Mouse (Mus musculus): ENCODE data around the gene Gm20458. TPM values are rescaled to one million over a fixed set of nuclear protein-coding genes. Genes with fewer than 3 reads are reported as not detected.
A peak's percentile ranks its signal among the peaks of the same experiment; 100 is the strongest.

The Gm20458 gene
- polyA plus RNA-seq, 1 experiment from 2014 or later = 19.2 TPM

DNA sequence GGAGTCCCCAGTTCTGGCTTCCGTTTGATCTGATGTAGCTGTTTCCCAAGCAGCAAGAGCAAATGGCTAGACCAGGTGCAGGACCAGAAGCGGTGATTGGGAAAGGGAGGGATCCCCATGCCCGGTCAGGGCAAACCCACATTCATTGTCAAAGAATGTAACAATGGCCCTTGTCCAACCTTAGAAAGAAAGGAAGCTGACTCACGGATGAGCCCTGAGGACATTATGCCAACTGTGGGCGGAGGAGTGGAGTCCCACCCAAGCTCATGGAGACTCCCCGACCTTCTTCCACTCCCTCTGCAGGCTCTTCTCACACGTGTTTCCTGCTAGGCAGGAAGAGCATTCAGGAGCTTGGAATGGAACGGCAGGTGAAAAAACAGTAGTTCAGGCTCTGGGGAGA lies 52.6 kb downstream of the Gm20458 start:
- H3K36me3 ChIP-seq (ENCODE audit: control insufficient read depth, insufficient read depth, low read length) = no peaks in the 10 kb centered on the region
- H3K27ac ChIP-seq (ENCODE audit: low read length) = no peak overlapping the region
- ATAC-seq (ENCODE audit: insufficient read depth, low FRiP score) = no peak
- H3K4me2 ChIP-seq (ENCODE audit: low read depth, low read length) = no peak overlapping the region
- no peaks in the 10 kb centered on the region for H3K27me3 ChIP-seq (ENCODE audit: control insufficient read depth, insufficient read depth, low read length)
- H3K9me3 ChIP-seq (replicated peaks; ENCODE audit: control insufficient read depth, low read length) = no peaks in the 10 kb centered on the region
- no peak overlapping the region for H3K4me3 ChIP-seq (replicated peaks; ENCODE audit: low read length)
- 71% methylated on average over 8 of the region's 8 CpGs for WGBS
- peaks cover 8% of the 10 kb centered on the region; the same call in 1 of the 2 replicates for H3K4me1 ChIP-seq (ENCODE audit: control insufficient read depth, insufficient read depth, low read length)
- no peak overlapping the region for H3K9ac ChIP-seq (ENCODE audit: low read length)

DNA sequence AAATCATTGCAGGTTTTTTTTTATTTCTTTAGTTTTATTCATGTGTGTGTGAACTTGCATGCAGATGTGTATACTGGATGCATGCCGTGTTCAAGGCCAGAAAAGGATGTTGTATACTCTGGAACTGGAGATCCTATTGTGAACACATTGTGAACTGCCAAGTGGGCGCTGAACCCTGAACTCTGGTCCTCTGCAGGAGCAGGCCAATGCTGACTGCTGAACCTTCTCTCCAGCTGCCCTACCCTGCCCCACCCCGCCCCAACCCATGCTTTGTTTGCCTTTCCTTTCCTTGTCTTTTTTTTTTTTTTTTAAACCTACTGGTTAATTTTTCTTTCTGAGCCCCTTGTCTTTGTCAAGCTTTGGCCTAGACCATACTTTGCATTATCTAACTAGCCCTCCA lies 54.1 kb downstream of the Gm20458 start:
- no peak overlapping the region for H3K9ac ChIP-seq (ENCODE audit: low read length)
- 61% methylated on average over 3 of the region's 3 CpGs for WGBS
- ATAC-seq (ENCODE audit: insufficient read depth, low FRiP score) = peak; percentile 48; the same call in 1 of the 2 replicates
- no peak overlapping the region for H3K4me2 ChIP-seq (ENCODE audit: low read depth, low read length)
- peaks cover 8% of the 10 kb centered on the region for H3K4me1 ChIP-seq (ENCODE audit: control insufficient read depth, insufficient read depth, low read length)
- H3K27ac ChIP-seq (ENCODE audit: low read length) = 0 out of 2 replicates have a peak overlapping the region, but pooled peaks have one; percentile 8
- no peaks in the 10 kb centered on the region for H3K9me3 ChIP-seq (replicated peaks; ENCODE audit: control insufficient read depth, low read length)
- no peaks in the 10 kb centered on the region for H3K27me3 ChIP-seq (ENCODE audit: control insufficient read depth, insufficient read depth, low read length)
- H3K36me3 ChIP-seq (ENCODE audit: control insufficient read depth, insufficient read depth, low read length) = no peaks in the 10 kb centered on the region
- no peak overlapping the region for H3K4me3 ChIP-seq (replicated peaks; ENCODE audit: low read length)

DNA sequence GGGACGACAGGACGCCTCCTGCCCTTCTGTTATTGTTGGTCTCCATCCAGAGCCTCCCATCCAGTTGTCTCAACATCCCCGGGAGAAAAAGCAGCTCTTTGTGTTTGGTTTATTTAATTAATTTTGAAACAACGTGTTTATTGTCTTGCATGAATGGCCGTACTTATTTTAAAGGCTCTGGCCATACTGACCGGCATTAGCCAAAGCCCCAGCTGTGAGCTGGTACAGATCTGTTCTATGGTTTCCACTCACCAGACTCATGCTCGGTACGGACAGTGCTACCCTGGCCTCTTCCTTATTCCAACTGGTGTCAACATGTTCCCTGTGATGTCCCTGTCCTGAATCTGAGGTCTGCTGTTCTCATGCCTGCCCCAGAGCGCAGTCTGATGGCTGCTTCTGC lies 55.1 kb downstream of the Gm20458 start:
- Histone ChIP-seq H3K9ac (ENCODE audit: low read length) (no peak overlapping the region), H3K27me3 (ENCODE audit: control insufficient read depth, insufficient read depth, low read length) (no peaks in the 10 kb centered on the region), H3K4me3 (replicated peaks; ENCODE audit: low read length) (no peak overlapping the region), H3K4me2 (ENCODE audit: low read depth, low read length) (no peak overlapping the region), H3K4me1 (ENCODE audit: control insufficient read depth, insufficient read depth, low read length) (peaks cover 8% of the 10 kb centered on the region), H3K9me3 (replicated peaks; ENCODE audit: control insufficient read depth, low read length) (no peaks in the 10 kb centered on the region), H3K27ac (ENCODE audit: low read length) (no peak overlapping the region), H3K36me3 (ENCODE audit: control insufficient read depth, insufficient read depth, low read length) (no peaks in the 10 kb centered on the region)
- no peak for ATAC-seq (ENCODE audit: insufficient read depth, low FRiP score)
- 74% methylated on average over 9 of the region's 9 CpGs for WGBS

DNA sequence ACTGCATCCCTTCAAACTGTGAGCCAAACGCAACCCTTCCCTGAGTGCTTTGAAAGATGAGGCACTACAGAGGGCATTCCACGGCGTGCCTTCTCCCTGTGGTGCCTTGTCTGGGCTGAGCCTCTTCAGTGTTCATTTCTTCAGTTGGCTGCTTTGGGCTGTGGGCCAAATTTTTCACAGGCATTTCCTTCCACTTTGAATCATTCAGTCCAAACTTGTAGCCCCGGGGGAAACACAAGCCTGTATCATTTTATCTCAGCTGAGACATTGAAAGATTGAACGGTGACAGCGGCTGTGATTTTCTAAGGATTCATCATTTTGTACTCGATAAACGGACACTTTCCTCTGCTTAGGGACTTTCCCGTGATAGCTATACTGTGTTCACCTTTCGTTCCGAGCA lies 55.8 kb downstream of the Gm20458 start:
- Histone ChIP-seq H3K4me1 (ENCODE audit: control insufficient read depth, insufficient read depth, low read length) (peaks cover 8% of the 10 kb centered on the region), H3K9me3 (replicated peaks; ENCODE audit: control insufficient read depth, low read length) (no peaks in the 10 kb centered on the region), H3K9ac (ENCODE audit: low read length) (no peak overlapping the region), H3K4me2 (ENCODE audit: low read depth, low read length) (no peak overlapping the region), H3K27ac (ENCODE audit: low read length) (no peak overlapping the region), H3K27me3 (ENCODE audit: control insufficient read depth, insufficient read depth, low read length) (no peaks in the 10 kb centered on the region), H3K36me3 (ENCODE audit: control insufficient read depth, insufficient read depth, low read length) (no peaks in the 10 kb centered on the region), H3K4me3 (replicated peaks; ENCODE audit: low read length) (no peak overlapping the region)
- 80% methylated on average over 11 of the region's 11 CpGs for WGBS
- no peak for ATAC-seq (ENCODE audit: insufficient read depth, low FRiP score)

DNA sequence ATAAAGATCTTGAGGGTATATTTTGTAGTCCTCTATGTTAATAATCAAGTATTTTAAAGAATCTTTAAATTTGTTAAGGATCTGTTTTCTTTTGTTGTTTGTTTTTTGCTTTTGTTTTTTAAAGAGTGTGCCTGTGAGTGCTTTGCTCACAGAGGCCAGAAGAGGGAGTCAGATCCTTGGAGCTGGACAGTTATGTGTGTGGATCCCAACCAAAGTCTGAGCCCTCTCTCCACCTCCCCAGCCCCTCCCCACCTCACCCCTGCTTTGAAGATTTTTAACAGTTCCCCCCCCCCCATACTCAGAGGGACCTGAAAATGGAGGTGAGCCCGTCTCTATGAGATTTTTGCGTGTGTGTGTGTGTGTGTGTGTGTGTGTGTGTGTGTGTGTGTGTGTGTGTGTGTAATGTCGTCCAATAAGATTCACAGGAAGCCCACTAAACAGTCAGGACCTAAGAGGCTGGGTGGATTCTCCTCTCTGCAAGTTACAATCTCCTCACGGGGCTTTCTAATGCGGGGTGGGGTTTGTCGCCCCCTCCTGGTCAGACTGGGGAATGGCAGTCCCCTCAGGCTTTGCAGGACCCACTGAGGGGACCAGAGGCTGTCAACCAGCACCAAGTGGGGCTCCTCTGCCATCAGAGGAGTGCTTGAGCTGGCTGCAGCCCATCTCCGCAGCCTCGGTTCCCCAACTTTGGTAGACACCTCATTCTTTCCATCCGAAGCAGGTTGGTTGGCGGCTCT lies 56.9 kb downstream of the Gm20458 start:
- H3K36me3 ChIP-seq (ENCODE audit: control insufficient read depth, insufficient read depth, low read length) = no peaks in the 10 kb centered on the region
- WGBS = 30% methylated on average over 9 of the region's 10 CpGs
- no peak for ATAC-seq (ENCODE audit: insufficient read depth, low FRiP score)

DNA sequence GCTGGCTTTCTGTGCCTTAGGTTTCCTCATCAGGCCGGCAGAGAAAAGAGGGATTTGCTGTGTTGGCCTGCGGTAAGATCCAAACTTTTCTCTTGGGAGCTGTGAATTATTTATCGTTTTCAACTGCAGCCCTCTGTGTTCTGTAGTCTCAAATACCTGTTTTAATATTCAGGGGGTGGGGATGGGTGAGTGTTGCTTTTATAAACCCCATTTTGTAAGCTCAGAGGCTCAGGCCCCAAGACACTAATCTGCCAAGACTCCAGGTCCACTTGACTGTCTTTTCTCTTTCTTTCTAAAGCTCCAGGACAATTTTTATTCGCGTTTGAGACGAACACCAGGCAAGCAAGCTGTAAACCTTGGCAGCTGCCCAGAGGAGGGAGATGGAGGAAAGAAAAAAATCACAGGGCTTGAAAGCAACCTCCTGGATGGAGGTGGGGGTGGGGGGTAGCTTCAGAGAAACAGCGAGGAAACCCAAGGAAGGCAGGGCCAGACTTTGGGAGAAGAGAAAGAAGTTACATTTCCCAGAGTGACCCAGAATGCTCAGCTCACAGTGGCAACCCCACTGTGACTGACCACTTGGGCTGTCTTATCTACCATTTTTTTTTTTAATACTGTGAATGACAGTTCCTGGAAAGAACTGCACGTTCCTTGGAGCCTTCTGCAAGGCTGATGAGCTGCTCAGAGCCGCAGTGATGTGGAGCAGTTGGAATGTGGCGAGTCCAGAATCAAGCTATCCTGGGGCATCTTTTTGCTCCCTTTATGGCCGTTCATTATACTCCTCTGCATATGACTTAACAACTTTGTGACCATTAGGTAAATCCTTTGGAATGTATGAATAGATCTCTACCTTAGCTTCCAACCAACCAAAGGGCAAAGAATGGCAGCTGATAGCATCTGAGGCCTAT lies 57.8 kb downstream of the Gm20458 start:
- peak; percentile 27; the same call in 1 of the 2 replicates for ATAC-seq (ENCODE audit: insufficient read depth, low FRiP score)
- H3K4me3 ChIP-seq (replicated peaks; ENCODE audit: low read length) = no peak overlapping the region
- H3K4me2 ChIP-seq (ENCODE audit: low read depth, low read length) = no peak overlapping the region
- WGBS = 35% methylated on average over 11 of the region's 11 CpGs
- H3K36me3 ChIP-seq (ENCODE audit: control insufficient read depth, insufficient read depth, low read length) = no peaks in the 10 kb centered on the region
- no peaks in the 10 kb centered on the region for H3K27me3 ChIP-seq (ENCODE audit: control insufficient read depth, insufficient read depth, low read length)
- H3K4me1 ChIP-seq (ENCODE audit: control insufficient read depth, insufficient read depth, low read length) = peaks cover 12% of the 10 kb centered on the region
- 0 out of 2 replicates have a peak overlapping the region, but pooled peaks have one; percentile 25 for H3K9ac ChIP-seq (ENCODE audit: low read length)
- H3K27ac ChIP-seq (ENCODE audit: low read length) = peak overlapping the region; percentile 87
- H3K9me3 ChIP-seq (replicated peaks; ENCODE audit: control insufficient read depth, low read length) = no peaks in the 10 kb centered on the region

More for the DNA sequence above, 56.9 kb downstream of the Gm20458 start:
- peak overlapping the region; percentile 87 for H3K27ac ChIP-seq (ENCODE audit: low read length)
- H3K27me3 ChIP-seq (ENCODE audit: control insufficient read depth, insufficient read depth, low read length) = no peaks in the 10 kb centered on the region
- no peak overlapping the region for H3K9ac ChIP-seq (ENCODE audit: low read length)
- no peak overlapping the region for H3K4me3 ChIP-seq (replicated peaks; ENCODE audit: low read length)
- H3K4me2 ChIP-seq (ENCODE audit: low read depth, low read length) = no peak overlapping the region
- H3K4me1 ChIP-seq (ENCODE audit: control insufficient read depth, insufficient read depth, low read length) = peaks cover 12% of the 10 kb centered on the region
- H3K9me3 ChIP-seq (replicated peaks; ENCODE audit: control insufficient read depth, low read length) = no peaks in the 10 kb centered on the region

DNA sequence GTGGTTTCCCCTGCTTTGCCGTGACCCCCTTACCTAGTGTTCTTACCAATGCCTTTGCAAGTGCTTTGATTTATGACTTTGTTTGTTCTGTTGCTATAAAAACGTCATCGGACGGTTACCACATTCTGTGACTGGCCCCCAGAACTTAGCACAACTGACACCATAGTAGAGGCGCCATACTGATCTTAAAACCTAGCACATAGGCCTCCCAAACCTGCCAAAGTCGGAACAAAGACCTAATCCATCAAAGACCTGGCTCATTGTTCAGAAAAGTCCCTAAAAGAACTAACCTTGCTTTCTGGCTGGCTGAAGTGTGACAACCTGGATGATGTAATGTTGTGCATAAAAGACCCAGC lies 58.4 kb downstream of the Gm20458 start:
- WGBS = 61% methylated on average over 6 of the region's 6 CpGs
- no peak overlapping the region for H3K4me2 ChIP-seq (ENCODE audit: low read depth, low read length)
- no peak overlapping the region for H3K4me3 ChIP-seq (replicated peaks; ENCODE audit: low read length)
- no peaks in the 10 kb centered on the region for H3K27me3 ChIP-seq (ENCODE audit: control insufficient read depth, insufficient read depth, low read length)
- ATAC-seq (ENCODE audit: insufficient read depth, low FRiP score) = no peak
- H3K4me1 ChIP-seq (ENCODE audit: control insufficient read depth, insufficient read depth, low read length) = peaks cover 12% of the 10 kb centered on the region
- H3K27ac ChIP-seq (ENCODE audit: low read length) = peak overlapping the region; percentile 87
- no peak overlapping the region for H3K9ac ChIP-seq (ENCODE audit: low read length)
- no peaks in the 10 kb centered on the region for H3K36me3 ChIP-seq (ENCODE audit: control insufficient read depth, insufficient read depth, low read length)
- no peaks in the 10 kb centered on the region for H3K9me3 ChIP-seq (replicated peaks; ENCODE audit: control insufficient read depth, low read length)

DNA sequence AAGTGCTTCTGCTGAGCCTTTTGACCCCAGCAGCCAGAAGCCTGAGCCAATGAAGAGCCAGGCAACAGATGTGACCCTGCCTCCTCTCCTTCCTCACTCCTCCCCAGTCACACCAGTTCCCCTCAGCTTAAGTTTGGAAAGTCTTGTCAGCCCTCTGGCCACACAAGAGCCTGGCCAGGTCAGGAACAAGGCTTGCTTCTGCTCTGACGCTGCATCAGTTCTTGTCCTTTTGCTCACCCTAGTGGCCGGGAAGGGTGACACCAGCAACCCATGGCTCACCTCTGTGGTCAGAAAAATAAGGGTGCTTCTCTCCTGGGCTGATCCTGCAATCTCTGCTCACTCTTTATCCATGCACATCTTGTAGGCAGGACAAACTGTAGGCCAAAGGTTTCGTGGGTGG lies 60.0 kb downstream of the Gm20458 start:
- ATAC-seq (ENCODE audit: insufficient read depth, low FRiP score) = peak; percentile 67
- no peak overlapping the region for H3K4me3 ChIP-seq (replicated peaks; ENCODE audit: low read length)
- WGBS = 23% methylated on average over 3 of the region's 3 CpGs

DNA sequence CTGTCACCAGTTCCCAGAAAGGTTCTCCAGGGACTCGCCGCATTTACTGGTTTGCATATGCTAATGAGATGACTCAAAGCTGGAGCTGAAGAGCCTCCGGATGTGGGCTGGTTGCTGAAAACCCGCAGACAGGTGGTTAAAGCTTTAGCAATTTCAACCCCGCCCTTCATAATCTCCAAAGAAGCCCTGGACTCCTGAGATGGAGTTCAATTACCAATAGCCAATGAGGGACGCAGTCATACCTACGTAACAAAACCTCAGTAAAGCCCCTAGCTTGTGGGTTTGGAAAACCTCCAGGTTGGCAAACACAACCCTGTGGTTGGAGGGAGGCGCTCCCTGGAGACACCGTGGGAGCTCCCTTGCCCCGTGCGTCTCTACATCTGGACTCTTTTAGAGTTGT lies 61.1 kb downstream of the Gm20458 start:
- Histone ChIP-seq H3K4me3 (replicated peaks; ENCODE audit: low read length) (0 out of 2 replicates have a peak overlapping the region, but pooled peaks have one; percentile 3), H3K9me3 (replicated peaks; ENCODE audit: control insufficient read depth, low read length) (no peaks in the 10 kb centered on the region; the same call in 1 of the 2 replicates), H3K36me3 (ENCODE audit: control insufficient read depth, insufficient read depth, low read length) (no peaks in the 10 kb centered on the region), H3K27ac (ENCODE audit: low read length) (peak overlapping the region; percentile 29; the same call in 1 of the 2 replicates), H3K4me1 (ENCODE audit: control insufficient read depth, insufficient read depth, low read length) (peaks cover 7% of the 10 kb centered on the region), H3K4me2 (ENCODE audit: low read depth, low read length) (peak overlapping the region; percentile 17; the same call in 1 of the 2 replicates), H3K27me3 (ENCODE audit: control insufficient read depth, insufficient read depth, low read length) (no peaks in the 10 kb centered on the region), H3K9ac (ENCODE audit: low read length) (no peak overlapping the region)
- ATAC-seq (ENCODE audit: insufficient read depth, low FRiP score) = 0 out of 2 replicates have a peak, but pooled peaks have one; percentile 42
- 11% methylated on average over 11 of the region's 11 CpGs for WGBS

More for the DNA sequence above, 60.0 kb downstream of the Gm20458 start:
- Histone ChIP-seq H3K9me3 (replicated peaks; ENCODE audit: control insufficient read depth, low read length) (no peaks in the 10 kb centered on the region), H3K9ac (ENCODE audit: low read length) (no peak overlapping the region), H3K36me3 (ENCODE audit: control insufficient read depth, insufficient read depth, low read length) (no peaks in the 10 kb centered on the region), H3K27ac (ENCODE audit: low read length) (no peak overlapping the region), H3K4me1 (ENCODE audit: control insufficient read depth, insufficient read depth, low read length) (peaks cover 7% of the 10 kb centered on the region), H3K27me3 (ENCODE audit: control insufficient read depth, insufficient read depth, low read length) (no peaks in the 10 kb centered on the region), H3K4me2 (ENCODE audit: low read depth, low read length) (no peak overlapping the region)

Data from stomach, embryonic 16.5 days (tissue).